Mouse (Mus musculus) gastrocnemius, postnatal 36 days (tissue): ENCODE results near the gene 9330182O14Rik. TPM values are rescaled to one million over a fixed set of nuclear protein-coding genes. Genes with fewer than 3 reads are reported as not detected.

Experiments used
- DNase-seq, 2 experiments: peaks; one replicate each; pipeline ENCODE4 v3.0.0; 2022
- intact Hi-C: fragments of 180-260 bp; cut with DNase I; formaldehyde crosslinking; loops from one replicate; pipeline ENCODE4 v1.15.1; 2025
- microRNA-seq, 2 experiments: library from miRNA; unstranded; fragments of <30 nt; microRNA quantifications; one replicate each; pipeline ENCODE4 v1.2.0; 2021
- total RNA-seq, 2 experiments: library from RNA; stranded (reverse); gene quantifications; 2 replicates each; pipeline ENCODE4 v1.2.3; 2021

9330182O14Rik gene
- total RNA-seq, 2 experiments from 2014 or later: not detected

DNA sequence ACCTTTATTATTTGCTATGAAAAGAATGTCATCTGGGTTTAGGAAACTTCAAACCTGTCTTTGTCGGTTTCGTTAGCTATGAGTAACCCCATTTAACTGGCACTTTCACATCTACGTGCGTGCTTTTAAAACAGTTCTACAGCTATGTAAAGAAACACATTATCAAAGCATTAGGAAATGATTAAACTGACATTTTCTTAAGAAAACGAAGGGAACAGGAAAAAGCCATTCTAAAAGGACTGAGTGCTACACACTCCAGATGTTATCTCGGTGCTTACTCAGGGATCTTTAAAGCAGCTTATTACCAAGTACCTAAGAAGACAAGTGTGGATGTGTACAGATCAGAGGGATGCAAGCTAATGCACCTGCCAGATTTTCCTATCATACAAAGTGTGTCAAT is 52.9 kb downstream of the 9330182O14Rik start:
- DNase-seq: no peak
- intact Hi-C loops: no loop called here

Small RNA genes lying within 50 kb of the gene (microRNA-seq; reads per million reads assigned to microRNA genes)
- 0 reads per million in 2 experiments for gene Gm25958
